Mouse (Mus musculus): ENCODE results near the gene Arhgef7. TPM values are rescaled to one million over a fixed set of nuclear protein-coding genes. Genes with fewer than 3 reads are reported as not detected.

Gene Arhgef7
- total and polyA plus RNA-seq, 2 experiments = 12.4 to 15.8 TPM

DNA sequence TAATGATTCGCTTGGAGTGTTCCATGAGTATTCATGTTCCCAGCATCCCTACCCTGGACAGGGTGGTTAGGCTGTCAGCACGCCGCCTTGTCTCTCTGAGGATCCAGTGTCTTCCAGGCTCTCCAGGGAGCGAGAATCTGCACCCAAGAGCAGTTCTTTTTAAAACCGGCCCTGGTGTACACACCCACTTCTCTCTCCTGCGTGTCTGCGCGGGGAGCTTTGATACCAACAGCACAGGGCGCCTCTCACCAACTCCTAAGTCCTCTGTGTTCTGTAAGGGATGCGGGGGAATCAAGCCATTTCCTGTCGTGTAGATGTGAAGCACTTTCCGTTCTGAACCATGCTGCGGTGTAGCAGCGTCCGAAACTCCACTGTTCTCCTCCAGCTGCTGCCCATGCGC, 107.2 kb downstream of the Arhgef7 start:
- DNase-seq (ENCODE audit: extremely low read depth, low read depth, low spot score) = no peak
- H3K4me3 ChIP-seq (ENCODE audit: insufficient read depth, low read depth, low read length) = no peak overlapping the region
- H3K4me1 ChIP-seq (ENCODE audit: control insufficient read depth, insufficient read depth, low read length) = peaks cover 5% of the 10 kb centered on the region; the same call in 1 of the 2 replicates
- H3K27me3 ChIP-seq (ENCODE audit: control insufficient read depth, insufficient read depth, low read length) = no peaks in the 10 kb centered on the region
- TF ChIP-seq CTCF (IDR thresholded peaks at IDR 0.05; ENCODE audit: low read depth, low read length) (no peak), POLR2A (IDR thresholded peaks at IDR 0.05; ENCODE audit: extremely low read depth, insufficient read depth, low read length) (no peak)
- no peak overlapping the region for H3K27ac ChIP-seq (replicated peaks; ENCODE audit: insufficient read depth, low read depth, low read length)
- 90% methylated on average over 16 of the region's 16 CpGs for WGBS
- no peak overlapping the region for H3K9ac ChIP-seq (ENCODE audit: low read depth, low read length)
- peaks cover 19% of the 10 kb centered on the region; the same call in 1 of the 2 replicates for H3K36me3 ChIP-seq (ENCODE audit: control insufficient read depth, insufficient read depth, low read length)
- H3K79me2 ChIP-seq (ENCODE audit: control insufficient read depth, insufficient read depth, low read length) = no peaks in the 10 kb centered on the region

DNA sequence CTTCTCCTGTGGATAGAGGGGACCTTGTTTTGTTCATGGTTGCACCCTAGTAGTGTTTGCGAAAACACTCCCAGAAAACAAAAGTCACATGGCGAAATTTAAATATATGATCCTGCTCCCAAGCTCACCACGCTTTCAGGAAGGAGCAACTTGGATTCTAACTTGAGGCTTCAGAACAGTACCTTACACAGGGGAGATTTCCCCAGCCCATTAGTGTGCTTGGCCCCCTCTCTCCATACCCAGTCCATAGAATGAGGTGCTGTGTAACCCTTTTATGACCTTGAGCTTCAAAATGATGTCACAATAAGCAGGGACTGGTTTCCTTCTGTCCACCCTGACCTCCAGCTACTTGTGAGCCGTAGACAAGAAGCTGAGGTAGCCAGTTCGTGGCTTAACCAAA, 112.7 kb downstream of the Arhgef7 start, which contains the start of gene Tex29:
Gene Tex29 (plus strand): TSS at position 301 of the 400 bp plus-strand sequence.
- Histone ChIP-seq H3K9ac (ENCODE audit: low read depth, low read length) (no peak within 1 kb of the TSS), H3K4me3 (ENCODE audit: insufficient read depth, low read depth, low read length) (no peak within 1 kb of the TSS), H3K79me2 (ENCODE audit: control insufficient read depth, insufficient read depth, low read length) (no peaks in the 10 kb centered on the region), H3K36me3 (ENCODE audit: control insufficient read depth, insufficient read depth, low read length) (no peaks in the 10 kb centered on the region), H3K27me3 (ENCODE audit: control insufficient read depth, insufficient read depth, low read length) (no peaks in the 10 kb centered on the region), H3K27ac (replicated peaks; ENCODE audit: insufficient read depth, low read depth, low read length) (no peak within 1 kb of the TSS), H3K4me1 (ENCODE audit: control insufficient read depth, insufficient read depth, low read length) (no peaks in the 10 kb centered on the region)
- WGBS = 83% methylated on average over 5 of the region's 5 CpGs
- TF ChIP-seq CTCF (IDR thresholded peaks at IDR 0.05; ENCODE audit: low read depth, low read length) = no peak
- no peak for TF ChIP-seq POLR2A (IDR thresholded peaks at IDR 0.05; ENCODE audit: extremely low read depth, insufficient read depth, low read length)
- no peak for DNase-seq (ENCODE audit: extremely low read depth, low read depth, low spot score)

DNA sequence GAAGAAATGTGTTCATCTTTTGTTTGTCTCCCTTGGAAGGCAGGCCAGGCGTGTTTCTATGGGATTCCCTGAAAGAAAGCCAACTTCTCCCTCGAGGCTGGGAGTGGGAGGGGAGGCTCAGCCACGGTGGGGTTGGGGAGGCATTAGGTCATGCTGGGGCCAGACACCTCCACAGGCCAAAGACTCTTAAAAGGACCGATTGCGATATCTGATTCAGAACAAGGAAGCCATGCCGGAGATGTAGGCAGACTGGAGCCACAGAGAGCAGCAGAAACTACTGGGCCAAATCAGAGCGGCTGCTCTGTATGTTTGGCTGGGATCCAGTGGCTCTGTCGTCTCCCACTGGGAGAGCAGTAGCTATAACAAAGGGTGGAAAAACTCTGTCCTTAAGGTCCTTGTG, 114.0 kb downstream of the Arhgef7 start:
- no peak overlapping the region for H3K9ac ChIP-seq (ENCODE audit: low read depth, low read length)
- no peak for DNase-seq (ENCODE audit: extremely low read depth, low read depth, low spot score)
- H3K27me3 ChIP-seq (ENCODE audit: control insufficient read depth, insufficient read depth, low read length) = no peaks in the 10 kb centered on the region
- no peak overlapping the region for H3K4me3 ChIP-seq (ENCODE audit: insufficient read depth, low read depth, low read length)
- WGBS = 45% methylated on average over 8 of the region's 8 CpGs
- no peak overlapping the region for H3K27ac ChIP-seq (replicated peaks; ENCODE audit: insufficient read depth, low read depth, low read length)
- H3K79me2 ChIP-seq (ENCODE audit: control insufficient read depth, insufficient read depth, low read length) = no peaks in the 10 kb centered on the region
- peaks cover 3% of the 10 kb centered on the region; the same call in 1 of the 2 replicates for H3K4me1 ChIP-seq (ENCODE audit: control insufficient read depth, insufficient read depth, low read length)
- no peaks in the 10 kb centered on the region for H3K36me3 ChIP-seq (ENCODE audit: control insufficient read depth, insufficient read depth, low read length)
- TF ChIP-seq POLR2A (IDR thresholded peaks at IDR 0.05; ENCODE audit: extremely low read depth, insufficient read depth, low read length) (no peak), CTCF (IDR thresholded peaks at IDR 0.05; ENCODE audit: low read depth, low read length) (no peak)

DNA sequence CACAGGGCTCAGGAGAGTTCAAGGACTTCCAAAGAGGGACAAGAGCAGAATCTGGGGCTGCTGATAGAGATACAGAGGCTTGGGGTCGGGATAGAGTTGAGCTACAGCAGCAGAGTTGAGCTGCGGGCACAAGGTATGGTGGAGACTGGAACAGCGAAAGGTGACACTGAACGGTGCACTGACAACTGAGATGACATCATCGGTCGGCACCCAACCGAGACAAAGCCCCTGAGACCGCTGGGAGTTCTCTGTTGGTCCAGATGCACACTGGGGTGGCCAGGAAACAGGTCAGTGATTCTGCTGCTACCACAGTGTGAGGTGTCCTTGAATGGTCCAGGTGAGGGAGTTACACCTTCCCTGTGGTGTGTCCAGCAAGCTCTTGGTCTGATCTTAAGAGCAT, 115.2 kb downstream of the Arhgef7 start:
- no peak overlapping the region for H3K4me3 ChIP-seq (ENCODE audit: insufficient read depth, low read depth, low read length)
- no peaks in the 10 kb centered on the region for H3K36me3 ChIP-seq (ENCODE audit: control insufficient read depth, insufficient read depth, low read length)
- no peaks in the 10 kb centered on the region for H3K27me3 ChIP-seq (ENCODE audit: control insufficient read depth, insufficient read depth, low read length)
- no peak overlapping the region for H3K9ac ChIP-seq (ENCODE audit: low read depth, low read length)
- no peak overlapping the region for H3K27ac ChIP-seq (replicated peaks; ENCODE audit: insufficient read depth, low read depth, low read length)
- no peaks in the 10 kb centered on the region for H3K79me2 ChIP-seq (ENCODE audit: control insufficient read depth, insufficient read depth, low read length)
- H3K4me1 ChIP-seq (ENCODE audit: control insufficient read depth, insufficient read depth, low read length) = peaks cover 6% of the 10 kb centered on the region; the same call in 1 of the 2 replicates
- DNase-seq (ENCODE audit: extremely low read depth, low read depth, low spot score) = no peak
- TF ChIP-seq CTCF (IDR thresholded peaks at IDR 0.05; ENCODE audit: low read depth, low read length) (no peak), POLR2A (IDR thresholded peaks at IDR 0.05; ENCODE audit: extremely low read depth, insufficient read depth, low read length) (no peak)
- 86% methylated on average over 8 of the region's 8 CpGs for WGBS

DNA sequence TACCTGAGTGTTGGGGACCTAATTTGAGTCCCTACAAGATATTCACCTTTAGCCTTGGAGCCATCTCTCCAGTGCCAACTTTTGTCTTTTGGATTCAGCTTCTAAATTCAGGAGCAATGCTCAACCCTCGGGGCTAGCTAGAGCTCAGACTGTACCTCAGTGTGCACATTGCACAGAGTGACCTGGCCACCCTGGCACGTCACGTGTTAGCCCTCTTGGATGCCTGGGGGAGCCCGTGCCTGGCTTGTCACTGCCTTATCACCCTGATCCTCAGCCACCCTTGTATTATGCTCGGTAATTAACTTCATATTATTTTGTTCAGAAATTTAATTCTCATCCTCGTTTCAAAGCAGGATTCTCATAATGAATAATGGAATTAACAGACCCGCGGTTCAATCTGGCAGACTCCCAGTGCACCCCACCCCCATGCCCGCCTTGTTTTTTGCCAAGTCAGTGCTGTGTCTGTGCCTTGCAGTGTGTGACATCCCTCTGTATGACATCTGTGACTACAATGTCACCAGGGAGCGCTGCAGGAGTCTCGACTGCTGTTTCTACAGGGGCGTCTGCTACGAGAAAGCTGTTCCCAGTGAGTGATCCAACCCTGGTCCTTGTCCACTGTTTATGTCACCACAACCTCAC, 116.3 kb downstream of the Arhgef7 start:
- Histone ChIP-seq H3K79me2 (ENCODE audit: control insufficient read depth, insufficient read depth, low read length) (no peaks in the 10 kb centered on the region), H3K4me3 (ENCODE audit: insufficient read depth, low read depth, low read length) (no peak overlapping the region), H3K4me1 (ENCODE audit: control insufficient read depth, insufficient read depth, low read length) (peaks cover 6% of the 10 kb centered on the region; the same call in 1 of the 2 replicates), H3K27ac (replicated peaks; ENCODE audit: insufficient read depth, low read depth, low read length) (no peak overlapping the region), H3K36me3 (ENCODE audit: control insufficient read depth, insufficient read depth, low read length) (no peaks in the 10 kb centered on the region), H3K9ac (ENCODE audit: low read depth, low read length) (no peak overlapping the region), H3K27me3 (ENCODE audit: control insufficient read depth, insufficient read depth, low read length) (no peaks in the 10 kb centered on the region)
- DNase-seq (ENCODE audit: extremely low read depth, low read depth, low spot score) = no peak
- no peak for TF ChIP-seq CTCF (IDR thresholded peaks at IDR 0.05; ENCODE audit: low read depth, low read length)
- TF ChIP-seq POLR2A (IDR thresholded peaks at IDR 0.05; ENCODE audit: extremely low read depth, insufficient read depth, low read length) = no peak
- 81% methylated on average over 13 of the region's 13 CpGs for WGBS

DNA sequence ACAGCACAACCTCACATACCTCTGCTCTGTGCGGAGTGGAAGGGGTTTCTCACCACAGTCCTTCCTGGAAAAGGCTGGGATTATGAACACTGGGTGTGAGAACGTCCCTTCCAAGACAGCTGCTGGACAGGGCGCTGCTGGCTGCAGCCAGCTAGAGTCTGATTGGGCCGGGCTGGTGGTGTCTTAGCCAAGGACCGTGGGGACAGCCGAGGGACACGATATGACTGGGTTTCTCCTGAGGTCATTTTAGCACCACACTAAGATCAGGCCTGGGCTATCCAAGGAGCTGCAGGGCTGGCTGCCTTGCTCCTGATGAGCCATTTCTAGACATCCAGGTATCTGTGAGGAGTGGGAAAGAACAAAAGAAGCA, 116.8 kb downstream of the Arhgef7 start:
- Histone ChIP-seq H3K4me3 (ENCODE audit: insufficient read depth, low read depth, low read length) (no peak overlapping the region), H3K79me2 (ENCODE audit: control insufficient read depth, insufficient read depth, low read length) (no peaks in the 10 kb centered on the region), H3K27ac (replicated peaks; ENCODE audit: insufficient read depth, low read depth, low read length) (no peak overlapping the region), H3K36me3 (ENCODE audit: control insufficient read depth, insufficient read depth, low read length) (no peaks in the 10 kb centered on the region), H3K4me1 (ENCODE audit: control insufficient read depth, insufficient read depth, low read length) (peaks cover 6% of the 10 kb centered on the region; the same call in 1 of the 2 replicates), H3K9ac (ENCODE audit: low read depth, low read length) (no peak overlapping the region), H3K27me3 (ENCODE audit: control insufficient read depth, insufficient read depth, low read length) (no peaks in the 10 kb centered on the region)
- DNase-seq (ENCODE audit: extremely low read depth, low read depth, low spot score) = no peak
- 87% methylated on average over 7 of the region's 7 CpGs for WGBS
- TF ChIP-seq CTCF (IDR thresholded peaks at IDR 0.05; ENCODE audit: low read depth, low read length) (no peak), POLR2A (IDR thresholded peaks at IDR 0.05; ENCODE audit: extremely low read depth, insufficient read depth, low read length) (no peak)

Measured in liver, adult 2 months (tissue).